Mouse (Mus musculus): ENCODE measurements around the gene Lcn2. TPM values are rescaled to one million over a fixed set of nuclear protein-coding genes. Genes with fewer than 3 reads are reported as not detected.

The Lcn2 gene
- total RNA-seq (2014; rRNA removed), result 0.31 and 0.58 TPM in 2 replicates
- 0.80 and 0.93 TPM in 2 replicates for polyA plus RNA-seq (2015; fragmentation: Nextera tagmentation; extraction: Ambion mirVana)

- no peak for ATAC-seq
- DNase-seq (ENCODE audit: low spot score), result no peak
- Histone ChIP-seq H3K27me3 (ENCODE audit: insufficient read depth, low read length) (no peaks in the 10 kb centered on the region), H3K4me3 (ENCODE audit: low read length) (no peak within 1 kb of the TSS), H3K4me1 (ENCODE audit: insufficient read depth, low read length) (no peaks in the 10 kb centered on the region), H3K36me3 (ENCODE audit: insufficient read depth, low read length) (no peaks in the 10 kb centered on the region), H3K4me2 (ENCODE audit: low read depth, low read length) (no peak within 1 kb of the TSS), H3K9me3 (ENCODE audit: low read length) (no peaks in the 10 kb centered on the region), H3K27ac (no peak within 1 kb of the TSS), H3K9ac (replicated peaks; ENCODE audit: low read length) (no peak within 1 kb of the TSS)
- TF ChIP-seq CTCF (IDR thresholded peaks at IDR 0.05; ENCODE audit: low read depth), result no peak
- 49% methylated on average over 5 of the region's 5 CpGs for WGBS
These were observed at the start of gene Lcn2 for GRCm38 (mm10) chr2:32387706-32388490. Gene Lcn2, minus strand, starts transcription at chr2:32388252.

GRCm38 (mm10) chr2:32437612-32438166, 49.6 kb upstream of the Lcn2 start:
- no peak for ATAC-seq
- Histone ChIP-seq H3K36me3 (ENCODE audit: insufficient read depth, low read length) (no peaks in the 10 kb centered on the region), H3K27me3 (ENCODE audit: insufficient read depth, low read length) (no peaks in the 10 kb centered on the region), H3K9me3 (ENCODE audit: low read length) (no peaks in the 10 kb centered on the region), H3K9ac (replicated peaks; ENCODE audit: low read length) (no peak overlapping the region), H3K4me1 (ENCODE audit: insufficient read depth, low read length) (peaks cover 5% of the 10 kb centered on the region; the same call in 1 of the 2 replicates), H3K4me3 (ENCODE audit: low read length) (no peak overlapping the region), H3K4me2 (ENCODE audit: low read depth, low read length) (no peak overlapping the region), H3K27ac (peak overlapping the region; percentile 71)
- 54% methylated on average over 2 of the region's 2 CpGs for WGBS
- no peak for DNase-seq (ENCODE audit: low spot score)
- TF ChIP-seq CTCF (IDR thresholded peaks at IDR 0.05; ENCODE audit: low read depth), result no peak

- H3K9ac ChIP-seq (replicated peaks; ENCODE audit: low read length), result no peak overlapping the region
- H3K4me1 ChIP-seq (ENCODE audit: insufficient read depth, low read length), result peaks cover 5% of the 10 kb centered on the region; the same call in 1 of the 2 replicates
- H3K4me2 ChIP-seq (ENCODE audit: low read depth, low read length), result no peak overlapping the region
- peak overlapping the region; percentile 71 for H3K27ac ChIP-seq
- 43% methylated on average over 3 of the region's 3 CpGs for WGBS
- peak; percentile 80 for ATAC-seq
- H3K36me3 ChIP-seq (ENCODE audit: insufficient read depth, low read length), result no peaks in the 10 kb centered on the region
- no peaks in the 10 kb centered on the region for H3K27me3 ChIP-seq (ENCODE audit: insufficient read depth, low read length)
- peak; percentile 42 for DNase-seq (ENCODE audit: low spot score)
- no peaks in the 10 kb centered on the region for H3K9me3 ChIP-seq (ENCODE audit: low read length)
- no peak overlapping the region for H3K4me3 ChIP-seq (ENCODE audit: low read length)
- TF ChIP-seq CTCF (IDR thresholded peaks at IDR 0.05; ENCODE audit: low read depth), result no peak
These were observed 48.8 kb upstream of the Lcn2 start for GRCm38 (mm10) chr2:32436686-32437372.

GRCm38 (mm10) chr2:32430701-32431676, 42.9 kb upstream of the Lcn2 start:
- peak overlapping the region; percentile 86 for H3K4me2 ChIP-seq (ENCODE audit: low read depth, low read length)
- 3% methylated on average over 18 of the region's 18 CpGs for WGBS
- TF ChIP-seq CTCF (IDR thresholded peaks at IDR 0.05; ENCODE audit: low read depth), result peak; percentile 15; the same call in 1 of the 2 replicates
- peak; percentile 96 for ATAC-seq
- peaks cover 20% of the 10 kb centered on the region for H3K4me1 ChIP-seq (ENCODE audit: insufficient read depth, low read length)
- H3K36me3 ChIP-seq (ENCODE audit: insufficient read depth, low read length), result no peaks in the 10 kb centered on the region
- no peaks in the 10 kb centered on the region for H3K9me3 ChIP-seq (ENCODE audit: low read length)
- peak overlapping the region; percentile 86 for H3K27ac ChIP-seq
- H3K4me3 ChIP-seq (ENCODE audit: low read length), result peak overlapping the region; percentile 50
- H3K27me3 ChIP-seq (ENCODE audit: insufficient read depth, low read length), result no peaks in the 10 kb centered on the region
- peak; percentile 97 for DNase-seq (ENCODE audit: low spot score)
- peak overlapping the region; percentile 64 for H3K9ac ChIP-seq (replicated peaks; ENCODE audit: low read length)

- Histone ChIP-seq H3K9ac (replicated peaks; ENCODE audit: low read length) (peak overlapping the region; percentile 46), H3K4me2 (ENCODE audit: low read depth, low read length) (peak overlapping the region; percentile 86), H3K9me3 (ENCODE audit: low read length) (no peaks in the 10 kb centered on the region), H3K4me1 (ENCODE audit: insufficient read depth, low read length) (peaks cover 25% of the 10 kb centered on the region), H3K36me3 (ENCODE audit: insufficient read depth, low read length) (no peaks in the 10 kb centered on the region), H3K27ac (peak overlapping the region; percentile 86), H3K27me3 (ENCODE audit: insufficient read depth, low read length) (no peaks in the 10 kb centered on the region), H3K4me3 (ENCODE audit: low read length) (peak overlapping the region; percentile 50)
- WGBS, result 55% methylated on average over 4 of the region's 4 CpGs
- ATAC-seq, result no peak
- no peak for DNase-seq (ENCODE audit: low spot score)
- no peak for TF ChIP-seq CTCF (IDR thresholded peaks at IDR 0.05; ENCODE audit: low read depth)
These were observed 41.3 kb upstream of the Lcn2 start for GRCm38 (mm10) chr2:32429215-32429891.

Measured in hindbrain, postnatal 0 days (tissue).